Mouse (Mus musculus) testis, adult 2 months (tissue): ENCODE results near the gene Pan3.

Source experiments
- CTCF ChIP-seq: fragments of 200-500 bp; IDR thresholded peaks from 2 replicates; pipeline ENCODE4 v1.5.1; 2012; ENCODE audit warnings: low read depth, mild to moderate bottlenecking, inconsistent platforms, low read length, moderate library complexity; ENCODE audit not compliant: control insufficient read depth, insufficient read depth, insufficient replicate concordance
- POLR2A ChIP-seq: fragments of 200-500 bp; IDR thresholded peaks from 2 replicates; pipeline ENCODE4 v1.6.1; 2012; ENCODE audit warnings: low read depth, mild to moderate bottlenecking, inconsistent platforms, low read length, moderate library complexity; ENCODE audit not compliant: control insufficient read depth

GRCm38 (mm10) chr5:147473071-147473470 lies 43.1 kb downstream of the Pan3 start:
- TF ChIP-seq POLR2A (no peak), CTCF (no peak)
